Mouse (Mus musculus) spleen, adult 2 months (tissue): ENCODE results near the gene Tns3. TPM values are rescaled to one million over a fixed set of nuclear protein-coding genes. Genes with fewer than 3 reads are reported as not detected.

Source experiments
- DNase-seq, 2 experiments: peaks; one replicate each; pipeline versions ENCODE4 v3.0.0 to v3.0.0-alpha.2; 2012 to 2021; ENCODE audit warnings: low spot score in 2 of 2, low read depth in 1 of 2
- H3K27ac ChIP-seq: fragments of 200-500 bp; 2 replicates; pipeline ENCODE4 v1.5.1; 2012; ENCODE audit warnings: low read length, inconsistent platforms; ENCODE audit not compliant: insufficient read depth
- H3K27me3 ChIP-seq: fragments of 200-500 bp; 2 replicates; pipeline ENCODE4 v1.6.1; 2012; ENCODE audit warnings: mild to moderate bottlenecking, moderate library complexity, low read length, inconsistent platforms; ENCODE audit not compliant: control insufficient read depth, insufficient read depth
- H3K36me3 ChIP-seq: fragments of 200-500 bp; 2 replicates; pipeline ENCODE4 v1.6.1; 2012; ENCODE audit warnings: mild to moderate bottlenecking, low read length, inconsistent platforms; ENCODE audit not compliant: control insufficient read depth, insufficient read depth
- H3K4me1 ChIP-seq: fragments of 200-500 bp; 2 replicates; pipeline ENCODE4 v1.6.1; 2011; ENCODE audit warnings: inconsistent platforms; ENCODE audit not compliant: control insufficient read depth, insufficient read depth, insufficient read length
- H3K4me3 ChIP-seq: fragments of 200-500 bp; 2 replicates; pipeline ENCODE4 v1.5.1; 2011; ENCODE audit warnings: mild to moderate bottlenecking, inconsistent platforms; ENCODE audit not compliant: insufficient read depth, insufficient read length; ENCODE audit errors: extremely low read depth
- CTCF ChIP-seq: fragments of 200-500 bp; IDR thresholded peaks from 2 replicates; pipeline ENCODE4 v1.5.1; 2011; ENCODE audit warnings: mild to moderate bottlenecking, inconsistent platforms; ENCODE audit not compliant: insufficient read depth, insufficient read length, insufficient replicate concordance; ENCODE audit errors: extremely low read depth
- POLR2A ChIP-seq: fragments of 200-500 bp; IDR thresholded peaks from 2 replicates; pipeline ENCODE4 v1.6.1; 2011; ENCODE audit warnings: low read depth, low read length, inconsistent platforms
- WGBS: fragments of 180-500 bp; shearing (Covaris S2); methylation state at CpG from one replicate; pipeline ENCODE4 v1.1.7; 2018; 5-methylcytosine and 5-hydroxymethylcytosine counted together
- polyA plus RNA-seq: library from polyadenylated mRNA; depleted of rRNA; stranded (reverse); fragments of >200 nt; gene quantifications from 2 replicates; pipeline ENCODE4 v1.2.3, GENCODE M21; 2012

The Tns3 gene
- polyA plus RNA-seq, 1 experiment: 39.7 TPM

GRCm38 (mm10) chr11:8479313-8479712 is 185.0 kb downstream of the Tns3 start:
- H3K27me3 ChIP-seq: no peaks in the 10 kb centered on the region
- no peak overlapping the region for H3K4me3 ChIP-seq
- no peak overlapping the region for H3K27ac ChIP-seq
- TF ChIP-seq CTCF (no peak), POLR2A (no peak)
- H3K4me1 ChIP-seq: no peaks in the 10 kb centered on the region
- WGBS: 92% methylated on average over 7 of the region's 7 CpGs
- H3K36me3 ChIP-seq: 0 out of 2 replicates have a peak, but pooled peaks cover 4% of the 10 kb centered on the region
- no peak for DNase-seq

DNA sequence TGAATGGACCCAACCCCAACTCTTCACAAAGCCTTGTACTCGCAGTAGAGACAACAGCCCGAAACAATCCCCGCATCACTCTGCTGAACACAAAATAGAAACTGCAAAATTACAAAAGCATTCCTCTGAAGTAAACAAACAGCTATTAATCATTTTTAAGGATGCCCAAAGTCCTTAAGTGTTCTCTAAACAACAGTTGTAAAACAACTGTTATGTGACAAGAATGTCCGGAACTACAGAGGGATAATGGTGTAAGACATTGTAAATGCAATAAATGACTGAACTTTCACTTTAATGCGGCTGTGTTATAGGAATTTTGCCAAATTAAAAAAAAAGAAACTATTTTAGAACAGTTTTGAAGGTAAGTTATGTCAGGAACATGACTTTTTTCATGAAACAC is 190.7 kb downstream of the Tns3 start:
- no peak overlapping the region for H3K4me3 ChIP-seq
- H3K27ac ChIP-seq: no peak overlapping the region
- 91% methylated on average over 5 of the region's 5 CpGs for WGBS
- no peak for DNase-seq
- H3K4me1 ChIP-seq: no peaks in the 10 kb centered on the region
- H3K36me3 ChIP-seq: 0 out of 2 replicates have a peak, but pooled peaks cover 4% of the 10 kb centered on the region
- H3K27me3 ChIP-seq: no peaks in the 10 kb centered on the region
- TF ChIP-seq POLR2A: no peak
- no peak for TF ChIP-seq CTCF

DNA sequence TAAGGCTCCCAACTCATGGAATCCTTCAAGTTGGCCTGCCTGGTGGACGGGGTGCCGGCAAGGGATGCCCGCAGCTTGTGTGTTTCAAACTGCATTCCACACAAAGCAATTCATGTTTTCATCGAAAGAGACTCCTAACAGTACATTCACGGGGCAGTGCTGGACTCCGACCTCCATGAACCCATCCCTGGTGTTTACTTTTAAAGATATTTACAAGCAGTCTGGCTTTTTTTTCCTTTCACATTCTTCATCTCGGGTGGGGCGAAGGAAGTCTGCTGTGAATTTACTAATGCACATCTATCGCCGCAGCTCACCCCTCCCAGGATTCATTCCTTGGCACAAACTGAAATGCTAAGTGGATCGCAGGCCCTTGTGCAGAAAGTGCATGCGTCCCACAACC is 191.9 kb downstream of the Tns3 start:
- H3K4me3 ChIP-seq: no peak overlapping the region
- H3K27me3 ChIP-seq: no peaks in the 10 kb centered on the region
- WGBS: 92% methylated on average over 12 of the region's 12 CpGs
- DNase-seq: no peak
- H3K27ac ChIP-seq: no peak overlapping the region
- no peaks in the 10 kb centered on the region for H3K36me3 ChIP-seq
- no peaks in the 10 kb centered on the region for H3K4me1 ChIP-seq
- no peak for TF ChIP-seq CTCF
- no peak for TF ChIP-seq POLR2A

DNA sequence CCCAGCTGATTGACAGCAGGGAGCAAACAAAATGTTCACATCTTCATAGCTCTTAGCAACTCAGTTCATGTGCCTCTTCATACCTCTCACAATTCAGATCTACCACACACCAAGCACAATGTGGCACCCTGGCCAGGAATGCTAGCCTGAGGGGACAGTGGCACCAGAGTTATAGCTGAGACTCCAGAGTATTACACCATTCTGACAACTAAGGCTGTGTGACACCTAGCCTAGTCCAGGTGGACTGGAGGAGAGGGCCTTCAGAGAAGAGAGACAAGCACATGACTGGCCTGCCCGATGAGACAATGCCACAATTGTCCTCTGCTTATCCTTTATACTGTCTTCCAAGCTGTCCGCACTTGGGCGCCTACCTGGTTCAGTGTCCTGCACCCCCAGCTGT is 192.8 kb downstream of the Tns3 start:
- H3K4me3 ChIP-seq: no peak overlapping the region
- no peak for TF ChIP-seq CTCF
- TF ChIP-seq POLR2A: no peak
- no peak overlapping the region for H3K27ac ChIP-seq
- H3K4me1 ChIP-seq: no peaks in the 10 kb centered on the region
- WGBS: 90% methylated on average over 3 of the region's 3 CpGs
- DNase-seq: no peak
- no peaks in the 10 kb centered on the region for H3K27me3 ChIP-seq
- H3K36me3 ChIP-seq: no peaks in the 10 kb centered on the region

- TF ChIP-seq POLR2A: no peak
- no peak for TF ChIP-seq CTCF
- WGBS: 86% methylated on average over 9 of the region's 9 CpGs
- DNase-seq: no peak
- no peak overlapping the region for H3K4me3 ChIP-seq
- H3K36me3 ChIP-seq: no peaks in the 10 kb centered on the region
- no peaks in the 10 kb centered on the region for H3K27me3 ChIP-seq
- no peaks in the 10 kb centered on the region for H3K4me1 ChIP-seq
- H3K27ac ChIP-seq: no peak overlapping the region
These were observed 194.8 kb downstream of the Tns3 start for GRCm38 (mm10) chr11:8469537-8469936.

DNA sequence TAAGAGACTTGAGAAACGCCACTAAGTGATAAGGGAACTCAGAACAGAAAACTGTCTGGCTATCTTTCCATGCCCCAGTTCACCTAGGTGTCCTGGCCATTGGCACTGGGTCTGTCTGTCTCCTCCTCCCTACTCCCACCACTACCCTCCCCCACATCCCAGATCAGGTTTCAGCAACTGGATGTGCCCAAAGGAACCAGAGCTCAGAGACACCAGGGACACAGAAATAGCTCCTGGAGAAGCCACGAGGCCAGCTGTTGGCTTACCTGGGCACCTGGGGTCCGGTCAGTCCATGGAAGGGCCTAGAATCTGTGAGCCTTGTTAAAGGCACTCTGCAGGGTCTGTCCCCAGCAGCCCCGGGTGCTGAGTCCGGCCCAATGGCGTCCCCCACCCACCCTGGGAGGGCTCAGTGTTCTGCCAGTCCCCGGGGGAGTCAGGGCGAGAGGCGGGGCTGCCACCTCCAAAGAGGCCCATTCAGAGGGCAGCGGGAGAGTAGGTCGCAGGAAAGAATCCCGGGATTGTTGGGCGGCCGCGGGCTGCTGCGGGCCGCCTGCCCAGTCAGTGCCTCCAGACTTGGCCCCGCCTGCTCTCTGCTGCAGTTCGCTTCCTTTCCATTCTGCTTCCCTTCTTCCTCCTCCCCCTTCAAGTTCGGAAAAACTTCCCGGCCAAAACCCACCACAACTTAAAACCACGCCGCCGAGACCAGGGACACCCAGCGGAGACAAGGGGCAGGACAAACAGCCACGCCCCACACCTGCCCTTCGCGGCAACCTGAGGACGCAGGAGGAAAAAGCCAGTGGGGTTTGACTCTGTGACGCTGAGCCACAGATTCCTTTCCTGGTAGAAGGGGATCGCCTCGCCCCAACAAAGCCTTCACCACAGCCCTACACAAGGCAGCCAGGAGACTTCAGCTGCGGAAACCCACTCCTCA is 195.9 kb downstream of the Tns3 start:
- no peak overlapping the region; the same call in 1 of the 2 replicates for H3K27ac ChIP-seq
- no peak overlapping the region for H3K4me3 ChIP-seq
- DNase-seq: no peak
- no peaks in the 10 kb centered on the region for H3K36me3 ChIP-seq
- no peak for TF ChIP-seq CTCF
- 14% methylated on average over 33 of the region's 33 CpGs for WGBS
- H3K27me3 ChIP-seq: no peaks in the 10 kb centered on the region
- H3K4me1 ChIP-seq: no peaks in the 10 kb centered on the region
